Mouse (Mus musculus) stomach, embryonic 16.5 days (tissue): ENCODE results near the gene Afg1l. TPM values are rescaled to one million over a fixed set of nuclear protein-coding genes. Genes with fewer than 3 reads are reported as not detected.
A peak's percentile ranks its signal among the peaks of the same experiment; 100 is the strongest.

Experiments
- ATAC-seq: fragments of 200-750 bp; cut with Nextera tagmentation; 2 replicates; pipeline ENCODE4 v1.8.0; 2017; ENCODE audit warnings: moderate number of reproducible peaks, moderate TSS enrichment; ENCODE audit not compliant: insufficient read depth, low FRiP score
- H3K27ac ChIP-seq: fragments of 300-500 bp; sonication (generic); 2 replicates; pipeline ENCODE4 v1.5.1; 2014; ENCODE audit warnings: low read length
- H3K27me3 ChIP-seq: fragments of 300-500 bp; sonication (generic); 2 replicates; pipeline ENCODE4 v1.6.1; 2014; ENCODE audit warnings: low read length, control low read depth, mixed read lengths; ENCODE audit not compliant: control insufficient read depth, insufficient read depth
- H3K36me3 ChIP-seq: fragments of 300-500 bp; sonication (generic); 2 replicates; pipeline ENCODE4 v1.6.1; 2014; ENCODE audit warnings: low read length; ENCODE audit not compliant: control insufficient read depth, insufficient read depth
- H3K4me1 ChIP-seq: fragments of 300-500 bp; sonication (generic); 2 replicates; pipeline ENCODE4 v1.6.1; 2014; ENCODE audit warnings: low read length, control low read depth, mixed read lengths; ENCODE audit not compliant: control insufficient read depth, insufficient read depth
- H3K4me2 ChIP-seq: fragments of 300-500 bp; sonication (generic); 2 replicates; pipeline ENCODE4 v1.6.1; 2014; ENCODE audit warnings: low read depth, low read length, mixed read lengths
- H3K4me3 ChIP-seq: fragments of 300-500 bp; sonication (generic); replicated peaks from 2 replicates; pipeline ENCODE4 v1.5.1; 2014; ENCODE audit warnings: mild to moderate bottlenecking, low read length
- H3K9ac ChIP-seq: fragments of 300-500 bp; sonication (generic); 2 replicates; pipeline ENCODE4 v1.6.1; 2014; ENCODE audit warnings: low read length
- H3K9me3 ChIP-seq: fragments of 300-500 bp; sonication (generic); replicated peaks from 2 replicates; pipeline ENCODE4 v1.6.1; 2016; ENCODE audit warnings: low read length, control low read depth; ENCODE audit not compliant: control insufficient read depth
- WGBS: fragments of 180-500 bp; shearing (Covaris S2); extraction: QIAGEN DNeasy Blood & Tissue Kit; methylation state at CpG from one replicate; pipeline ENCODE4 v1.1.7; 2014; 5-methylcytosine and 5-hydroxymethylcytosine counted together
- polyA plus RNA-seq: library from polyadenylated mRNA; unstranded; fragments of >200 nt; fragmentation: Nextera tagmentation; extraction: Ambion mirVana; gene quantifications from 2 replicates; pipeline ENCODE4 v1.2.1, GENCODE M21; 2015

Gene Afg1l
- polyA plus RNA-seq, 1 experiment from 2014 or later, result 9.2 TPM

DNA sequence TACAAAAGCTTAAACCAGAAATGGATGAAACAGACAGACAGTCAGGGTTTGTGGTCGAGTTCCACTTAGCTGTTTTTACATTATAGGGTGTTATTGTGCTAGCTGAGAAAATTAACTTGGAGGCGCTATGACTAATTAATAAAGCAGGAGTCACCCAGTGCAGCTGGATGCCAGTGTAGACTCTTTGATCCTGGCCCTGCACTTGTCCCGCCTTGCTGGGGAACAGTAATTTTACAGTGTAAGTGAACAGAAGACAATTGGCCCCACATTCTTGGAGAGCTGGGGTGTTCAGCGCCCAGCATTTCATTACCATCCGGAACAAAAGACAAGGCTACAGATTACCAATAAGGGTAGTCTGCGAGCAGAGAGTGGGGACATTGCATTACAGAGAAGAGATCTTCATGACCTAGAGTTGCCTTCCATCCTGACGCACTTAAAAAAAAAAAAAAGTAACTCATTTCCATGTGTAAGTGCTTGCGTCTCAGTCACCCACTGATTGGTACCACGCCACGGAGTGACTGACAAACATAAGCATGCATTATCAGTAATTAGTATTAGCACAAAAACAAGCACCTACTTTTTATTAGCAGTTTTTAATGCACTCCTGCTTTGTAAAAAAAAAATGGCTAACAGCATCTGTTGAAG is 60.7 kb downstream of the Afg1l start:
- H3K4me2 ChIP-seq, result no peak overlapping the region
- no peaks in the 10 kb centered on the region for H3K36me3 ChIP-seq
- H3K27ac ChIP-seq, result no peak overlapping the region
- WGBS, result 72% methylated on average over 10 of the region's 10 CpGs
- no peak overlapping the region for H3K4me3 ChIP-seq
- H3K27me3 ChIP-seq, result no peaks in the 10 kb centered on the region
- no peak for ATAC-seq
- no peaks in the 10 kb centered on the region for H3K9me3 ChIP-seq
- H3K4me1 ChIP-seq, result no peaks in the 10 kb centered on the region
- H3K9ac ChIP-seq, result no peak overlapping the region

DNA sequence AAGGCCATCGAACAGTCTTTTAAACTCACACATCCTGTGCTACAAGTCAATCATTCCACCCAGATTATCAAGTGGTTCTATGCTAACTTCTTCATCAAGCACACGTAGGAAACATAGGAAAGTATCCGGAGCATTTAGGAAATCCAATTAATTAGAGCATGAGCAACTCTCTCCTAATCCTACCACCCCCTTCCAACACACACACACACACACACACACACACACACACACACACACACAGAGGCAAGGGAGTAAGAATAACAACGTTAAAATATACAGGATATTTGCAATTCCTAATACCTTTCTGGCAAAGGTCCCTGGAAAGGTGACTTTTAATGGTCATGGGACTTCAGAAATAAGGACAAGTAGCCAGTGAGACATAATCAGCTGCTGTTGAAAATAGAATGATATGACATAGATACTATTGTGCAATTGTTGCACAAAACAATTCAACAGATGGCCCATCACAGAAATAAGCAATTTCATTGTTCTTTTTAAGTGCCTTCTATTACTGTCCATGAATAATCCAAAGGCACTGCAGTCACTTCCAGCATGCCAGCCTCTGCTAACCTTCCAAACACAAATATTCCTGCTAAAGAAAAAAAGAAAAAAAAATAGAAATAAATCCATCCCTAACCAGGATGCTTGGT is 62.4 kb downstream of the Afg1l start:
- Histone ChIP-seq H3K27me3 (no peaks in the 10 kb centered on the region), H3K9me3 (no peaks in the 10 kb centered on the region), H3K4me3 (no peak overlapping the region), H3K27ac (no peak overlapping the region), H3K4me1 (no peaks in the 10 kb centered on the region), H3K9ac (no peak overlapping the region), H3K4me2 (no peak overlapping the region), H3K36me3 (no peaks in the 10 kb centered on the region)
- WGBS, result 75% methylated on average over 4 of the region's 4 CpGs
- no peak for ATAC-seq

DNA sequence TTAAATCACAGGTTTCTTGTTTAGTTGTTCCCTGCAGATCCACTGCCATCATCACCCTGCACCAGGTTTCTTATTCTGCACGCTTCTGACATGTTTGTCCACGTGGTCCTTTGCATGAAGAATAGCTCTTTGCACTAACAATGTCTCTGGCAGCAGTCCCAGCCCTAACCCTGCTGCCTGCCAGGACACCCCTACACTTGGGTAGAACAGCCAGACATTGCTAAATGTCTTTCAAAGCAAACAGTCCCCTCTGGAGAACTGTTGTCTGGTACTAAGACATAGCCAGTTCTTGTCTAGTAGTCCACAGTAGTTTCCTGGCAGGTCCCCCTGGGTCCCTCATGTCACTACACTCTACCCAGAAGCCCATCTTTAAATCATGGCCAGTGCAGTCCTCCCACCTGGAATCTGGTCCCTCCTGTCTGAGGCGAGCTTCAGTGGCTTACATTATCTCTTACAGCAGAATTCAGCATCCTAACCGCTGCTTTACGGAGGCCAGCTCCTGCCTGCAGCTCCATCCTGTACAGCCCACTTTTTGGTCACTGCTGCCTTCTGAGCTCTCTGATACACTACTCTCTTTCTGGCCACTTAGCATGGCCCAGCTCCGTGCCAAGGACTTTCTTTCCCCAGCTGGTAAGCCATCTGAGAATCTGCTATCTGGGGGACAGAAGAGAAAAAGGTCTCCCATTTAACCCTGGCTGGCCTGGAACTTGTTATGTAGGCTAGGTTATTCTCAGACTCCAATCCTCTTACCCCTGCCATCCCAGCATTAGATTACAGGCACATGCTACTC is 67.4 kb downstream of the Afg1l start:
- Histone ChIP-seq H3K27me3 (no peaks in the 10 kb centered on the region), H3K4me1 (no peaks in the 10 kb centered on the region), H3K27ac (peak overlapping the region; percentile 20; the same call in 1 of the 2 replicates), H3K9me3 (no peaks in the 10 kb centered on the region), H3K4me2 (no peak overlapping the region), H3K9ac (no peak overlapping the region), H3K36me3 (no peaks in the 10 kb centered on the region), H3K4me3 (no peak overlapping the region)
- no peak for ATAC-seq
- WGBS, result 58% methylated on average over 6 of the region's 6 CpGs

DNA sequence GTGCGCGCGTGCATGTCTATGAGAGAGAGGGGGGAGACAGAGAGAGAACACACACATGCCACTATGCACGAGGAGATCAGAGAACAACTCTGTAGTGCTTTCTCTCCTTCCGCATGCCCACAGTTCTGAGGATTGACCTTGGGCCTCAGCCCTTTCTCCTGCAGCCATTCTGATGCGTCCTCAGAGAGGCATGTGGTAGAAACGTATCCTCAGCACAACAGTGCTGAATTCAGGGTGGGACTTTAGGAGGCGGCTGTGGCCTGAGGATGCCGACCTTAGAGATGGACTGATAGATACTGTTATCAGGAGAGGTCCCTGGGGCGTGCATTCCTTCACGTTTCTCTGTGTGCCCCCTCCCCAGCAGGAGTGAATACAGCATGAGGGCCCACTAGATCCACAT is 87.9 kb downstream of the Afg1l start:
- ATAC-seq, result no peak

DNA sequence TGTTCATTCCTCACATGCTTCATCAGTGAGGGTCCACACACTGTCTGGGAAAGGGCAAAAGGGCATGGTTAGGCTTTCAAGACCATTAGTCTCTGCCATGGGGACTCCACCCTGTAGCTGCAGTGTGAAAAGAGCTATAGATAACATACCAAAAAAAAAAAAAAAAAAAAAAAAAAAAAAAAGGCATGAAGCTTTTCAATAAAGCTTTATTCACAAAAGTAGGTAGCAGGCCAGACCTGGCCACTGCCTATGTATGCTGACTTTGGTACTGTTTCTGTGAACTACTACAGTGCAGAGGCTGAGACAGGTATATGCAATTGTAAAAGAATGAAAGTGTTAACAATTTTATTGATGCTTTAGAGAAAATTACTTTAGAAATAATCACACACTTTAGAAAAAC is 90.2 kb downstream of the Afg1l start:
- no peaks in the 10 kb centered on the region for H3K36me3 ChIP-seq
- H3K27ac ChIP-seq, result no peak overlapping the region
- no peaks in the 10 kb centered on the region for H3K4me1 ChIP-seq
- H3K27me3 ChIP-seq, result no peaks in the 10 kb centered on the region
- no peak overlapping the region for H3K9ac ChIP-seq
- H3K9me3 ChIP-seq, result no peaks in the 10 kb centered on the region
- no peak overlapping the region for H3K4me3 ChIP-seq
- ATAC-seq, result no peak
- no peak overlapping the region for H3K4me2 ChIP-seq

More for the DNA sequence above, 87.9 kb downstream of the Afg1l start:
- no peak overlapping the region for H3K9ac ChIP-seq
- no peaks in the 10 kb centered on the region for H3K4me1 ChIP-seq
- WGBS, result 68% methylated on average over 11 of the region's 11 CpGs
- H3K4me3 ChIP-seq, result no peak overlapping the region
- H3K36me3 ChIP-seq, result peaks cover 6% of the 10 kb centered on the region; the same call in 1 of the 2 replicates
- H3K4me2 ChIP-seq, result no peak overlapping the region
- H3K9me3 ChIP-seq, result 0 out of 2 replicates have a peak, but pooled peaks cover 2% of the 10 kb centered on the region
- no peak overlapping the region for H3K27ac ChIP-seq
- no peaks in the 10 kb centered on the region for H3K27me3 ChIP-seq

DNA sequence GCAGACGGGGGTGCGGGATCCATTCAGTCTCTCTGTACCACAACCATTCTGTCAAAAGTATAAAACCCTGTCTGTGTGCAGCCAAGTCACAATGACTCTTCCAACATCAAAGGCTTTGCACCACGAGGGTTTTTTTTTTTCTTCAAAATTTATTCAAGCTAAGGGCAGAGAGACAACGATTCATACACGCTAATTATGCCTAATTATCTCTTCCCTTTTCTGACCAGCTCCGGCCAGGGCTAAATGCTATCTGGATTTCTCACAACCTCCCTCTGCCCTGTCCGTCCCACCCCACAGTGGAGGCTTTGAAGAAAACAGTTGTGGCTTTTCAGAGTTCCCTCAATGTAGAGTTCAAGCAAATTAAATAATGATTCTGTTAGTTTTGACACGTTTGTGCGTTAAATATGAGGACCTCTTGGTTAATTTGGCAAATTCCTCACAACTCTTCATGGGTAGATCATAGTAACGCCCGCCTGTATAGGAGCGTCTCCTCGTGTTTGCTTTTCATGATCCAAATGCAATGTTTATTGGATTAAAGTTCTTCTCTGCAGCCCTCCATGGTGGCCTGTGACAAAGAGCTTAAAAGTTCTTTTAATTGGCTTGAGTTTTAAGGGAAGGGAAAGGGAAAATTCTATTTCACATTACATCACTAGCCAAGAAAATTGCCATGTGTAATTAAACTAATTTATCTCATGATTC is 93.3 kb downstream of the Afg1l start:
- H3K36me3 ChIP-seq, result no peaks in the 10 kb centered on the region
- WGBS, result 78% methylated on average over 13 of the region's 13 CpGs
- no peaks in the 10 kb centered on the region for H3K27me3 ChIP-seq
- no peak overlapping the region for H3K4me3 ChIP-seq
- H3K4me2 ChIP-seq, result no peak overlapping the region
- no peak overlapping the region for H3K27ac ChIP-seq
- no peak overlapping the region for H3K9ac ChIP-seq
- no peaks in the 10 kb centered on the region for H3K9me3 ChIP-seq
- ATAC-seq, result no peak
- H3K4me1 ChIP-seq, result no peaks in the 10 kb centered on the region

DNA sequence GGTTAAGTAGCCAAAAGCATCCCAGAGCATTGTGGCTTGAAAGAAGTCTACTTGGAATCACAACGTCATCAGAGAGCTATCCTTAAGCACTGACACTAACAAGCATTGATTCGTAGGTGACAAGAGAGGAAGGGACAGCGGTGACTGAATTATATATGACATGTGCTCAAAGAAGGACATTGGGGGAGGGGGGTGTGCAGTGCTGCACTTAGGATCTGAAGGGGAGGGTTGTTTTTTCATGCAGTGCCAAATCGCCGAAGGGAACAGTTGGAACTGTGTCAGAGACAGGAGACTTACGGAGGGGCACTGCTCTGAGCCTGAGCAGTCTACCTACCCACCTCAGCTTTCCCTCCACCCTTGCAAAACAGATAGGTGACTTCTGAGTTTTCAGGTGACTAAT is 94.7 kb downstream of the Afg1l start:
- H3K36me3 ChIP-seq, result no peaks in the 10 kb centered on the region
- H3K27me3 ChIP-seq, result no peaks in the 10 kb centered on the region
- no peak overlapping the region for H3K4me2 ChIP-seq
- H3K4me1 ChIP-seq, result no peaks in the 10 kb centered on the region
- WGBS, result 73% methylated on average over 6 of the region's 6 CpGs
- H3K27ac ChIP-seq, result no peak overlapping the region
- no peak for ATAC-seq
- H3K9me3 ChIP-seq, result no peaks in the 10 kb centered on the region
- H3K9ac ChIP-seq, result no peak overlapping the region
- no peak overlapping the region for H3K4me3 ChIP-seq

DNA sequence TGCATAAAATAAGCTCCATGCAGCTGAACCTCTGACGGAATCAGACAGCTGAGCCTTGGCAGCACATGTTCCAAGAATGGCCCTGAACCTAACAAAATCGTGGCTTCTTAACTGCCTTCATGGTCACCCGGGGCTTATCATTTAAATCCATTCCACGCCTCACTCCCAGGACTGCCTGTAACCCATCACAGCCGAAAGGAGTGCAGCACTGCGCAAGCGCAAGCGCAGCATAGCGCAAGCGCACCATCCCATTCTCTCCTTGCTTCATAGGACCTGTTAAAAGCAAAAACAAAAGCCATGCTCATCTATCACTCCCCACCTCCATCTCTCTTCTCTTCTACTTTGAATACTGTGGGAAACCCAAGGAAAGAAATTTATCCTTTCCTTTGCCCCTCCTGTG is 114.1 kb downstream of the Afg1l start:
- ATAC-seq, result no peak
- Histone ChIP-seq H3K9me3 (no peaks in the 10 kb centered on the region), H3K4me1 (no peaks in the 10 kb centered on the region), H3K4me3 (no peak overlapping the region), H3K4me2 (no peak overlapping the region), H3K36me3 (no peaks in the 10 kb centered on the region), H3K9ac (no peak overlapping the region), H3K27ac (no peak overlapping the region), H3K27me3 (no peaks in the 10 kb centered on the region)
- 86% methylated on average over 10 of the region's 10 CpGs for WGBS

DNA sequence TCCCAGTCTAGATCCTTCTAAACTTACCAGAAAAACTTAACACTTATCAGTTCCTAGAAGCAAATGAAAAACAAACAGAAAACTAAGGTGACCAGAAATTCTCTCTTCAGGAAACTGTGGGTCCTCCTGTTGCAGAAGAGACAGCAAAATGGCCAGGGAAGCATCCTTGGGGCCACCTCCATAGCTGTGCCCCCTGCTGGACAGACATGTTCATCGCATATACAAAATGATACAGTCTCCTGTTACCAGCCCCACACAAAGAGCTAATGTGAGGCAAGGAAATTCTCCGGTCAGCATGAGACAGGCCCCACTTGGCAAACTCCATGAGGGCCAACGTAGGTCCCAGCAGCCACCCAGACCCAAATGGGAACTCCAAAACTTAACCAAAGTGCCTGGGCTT is 122.4 kb downstream of the Afg1l start:
- Histone ChIP-seq H3K4me2 (no peak overlapping the region), H3K9ac (no peak overlapping the region), H3K36me3 (no peaks in the 10 kb centered on the region), H3K9me3 (no peaks in the 10 kb centered on the region), H3K27ac (no peak overlapping the region), H3K4me3 (no peak overlapping the region), H3K4me1 (no peaks in the 10 kb centered on the region), H3K27me3 (no peaks in the 10 kb centered on the region)
- 68% methylated on average over 3 of the region's 3 CpGs for WGBS
- no peak for ATAC-seq
